Mouse (Mus musculus) Muller cell, postnatal 12 days (primary cell): ENCODE measurements around the gene Cactin.

ENCODE experiments used
- DNase-seq: peaks from one replicate; pipeline ENCODE4 v3.0.0-alpha.2; 2015; ENCODE audit errors: inconsistent ontology term

Cactin gene

DNA sequence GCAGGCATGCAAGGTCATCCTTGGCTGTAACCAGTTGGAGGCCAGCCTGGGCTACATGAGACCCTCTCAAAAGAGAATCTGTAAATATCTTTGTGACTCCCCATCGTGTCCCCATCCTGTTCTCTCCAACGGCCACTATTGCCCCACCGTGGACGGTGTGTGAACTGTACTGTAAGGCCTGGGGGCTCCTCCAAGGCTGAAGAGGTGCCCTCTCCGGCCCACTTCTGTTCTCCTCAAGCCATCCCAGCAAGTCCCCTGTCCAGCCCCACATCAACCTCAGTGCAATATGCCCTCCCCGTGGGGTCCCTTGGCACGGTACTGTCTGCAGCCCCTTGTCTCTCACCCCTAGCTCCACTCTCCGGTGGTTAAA is 1.6 kb upstream of the Cactin start:
- DNase-seq, result no peak

DNA sequence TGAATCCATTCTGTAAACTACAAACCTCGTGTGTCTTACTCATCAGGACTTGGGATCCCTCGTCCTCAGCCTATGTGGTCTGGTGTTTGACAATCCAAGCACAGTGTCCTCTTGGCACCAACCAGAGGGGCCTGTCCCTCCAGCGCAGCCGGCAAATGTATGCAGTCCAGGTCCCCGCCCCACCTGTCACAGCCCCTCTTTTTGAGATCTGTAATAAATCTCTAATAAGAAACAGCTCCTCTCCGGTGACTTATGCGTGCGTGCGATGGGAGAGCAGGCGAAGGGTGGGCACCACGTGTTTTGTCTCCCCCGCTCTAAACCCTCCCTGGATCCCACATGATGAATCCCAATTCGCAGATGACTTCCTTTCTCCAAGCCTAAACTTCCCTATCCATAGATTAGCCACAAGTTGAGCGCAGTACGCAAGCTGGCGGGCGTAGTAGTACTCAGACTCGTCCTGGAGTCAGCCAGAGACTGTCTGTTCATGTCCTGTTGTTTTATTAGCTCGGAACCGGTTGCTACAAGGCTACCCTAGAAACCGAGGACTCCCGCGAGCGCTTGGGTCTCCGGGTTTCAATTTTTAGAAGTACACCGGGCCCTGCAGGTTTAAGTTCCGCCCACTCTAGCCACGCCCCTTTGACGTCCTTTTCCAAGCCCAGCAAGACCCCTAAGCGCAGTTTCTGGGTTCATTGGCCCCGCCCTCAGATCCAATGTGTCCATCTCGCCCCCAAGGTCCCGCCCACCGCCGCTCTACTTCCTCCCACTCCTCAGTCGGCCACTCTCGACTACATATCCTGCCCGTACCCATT is 958 bp upstream of the Cactin start:
- DNase-seq, result no peak

DNA sequence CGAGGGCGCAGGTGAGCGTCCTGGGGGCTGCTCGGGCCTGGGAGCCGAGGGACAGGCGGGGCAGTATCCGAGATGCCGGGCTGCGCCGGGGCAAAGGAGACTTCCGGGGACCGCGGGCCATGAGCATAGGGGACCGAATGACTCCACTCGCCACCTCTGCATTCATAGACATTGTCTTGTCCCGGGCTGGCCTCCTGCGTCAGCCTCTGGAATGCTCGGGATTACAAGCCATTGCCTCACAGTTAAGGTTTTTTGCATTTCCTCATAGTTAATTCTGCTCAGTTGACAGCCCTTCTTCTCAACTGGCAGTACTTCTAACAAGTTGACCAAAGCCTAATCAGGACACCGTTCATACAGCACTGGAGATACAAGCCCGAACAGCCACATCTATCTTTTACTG is 533 bp downstream of the Cactin start:
- DNase-seq, result no peak

DNA sequence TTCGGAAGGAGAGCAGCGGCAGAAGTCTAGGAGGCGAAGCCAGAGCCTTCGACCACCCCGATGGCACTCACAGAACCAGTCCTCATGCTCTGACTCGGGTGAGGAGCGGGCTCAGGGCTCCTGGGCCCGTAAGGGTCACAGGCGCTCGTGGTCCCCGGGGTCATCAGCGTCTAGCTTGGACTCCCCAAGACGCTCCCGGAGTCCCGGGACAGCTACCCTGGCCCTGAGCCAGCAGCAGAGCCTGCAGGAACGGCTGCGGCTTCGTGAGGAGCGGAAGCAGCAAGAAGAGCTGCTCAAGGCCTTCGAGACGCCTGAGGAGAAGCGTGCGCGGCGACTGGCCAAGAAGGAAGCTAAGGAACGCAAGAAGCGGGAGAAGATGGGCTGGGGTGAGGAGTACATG is 1.5 kb downstream of the Cactin start:
- DNase-seq, result no peak

GRCm38 (mm10) chr10:81323141-81323775 is 2.4 kb downstream of the Cactin start:
- no peak for DNase-seq

- no peak for DNase-seq
Observed at GRCm38 (mm10) chr10:81323791-81324530, 3.1 kb downstream of the Cactin start.

DNA sequence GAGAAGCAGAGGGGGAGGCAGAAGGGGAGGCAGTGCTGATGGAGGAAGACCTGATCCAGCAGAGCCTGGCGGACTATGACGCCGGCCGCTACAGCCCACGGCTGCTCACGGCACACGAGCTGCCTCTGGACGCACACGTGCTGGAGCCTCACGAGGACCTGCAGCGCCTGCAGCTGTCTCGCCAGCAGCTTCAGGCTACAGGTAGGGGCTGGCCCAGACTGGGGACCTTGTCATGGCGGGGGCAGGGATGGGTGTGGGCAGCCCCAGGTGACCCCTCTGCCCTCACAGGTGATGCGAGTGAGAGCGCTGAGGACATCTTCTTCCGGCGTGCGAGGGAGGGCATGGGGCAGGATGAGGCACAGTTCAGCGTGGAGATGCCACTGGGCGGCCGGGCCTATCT is 4.3 kb downstream of the Cactin start:
- DNase-seq, result no peak

DNA sequence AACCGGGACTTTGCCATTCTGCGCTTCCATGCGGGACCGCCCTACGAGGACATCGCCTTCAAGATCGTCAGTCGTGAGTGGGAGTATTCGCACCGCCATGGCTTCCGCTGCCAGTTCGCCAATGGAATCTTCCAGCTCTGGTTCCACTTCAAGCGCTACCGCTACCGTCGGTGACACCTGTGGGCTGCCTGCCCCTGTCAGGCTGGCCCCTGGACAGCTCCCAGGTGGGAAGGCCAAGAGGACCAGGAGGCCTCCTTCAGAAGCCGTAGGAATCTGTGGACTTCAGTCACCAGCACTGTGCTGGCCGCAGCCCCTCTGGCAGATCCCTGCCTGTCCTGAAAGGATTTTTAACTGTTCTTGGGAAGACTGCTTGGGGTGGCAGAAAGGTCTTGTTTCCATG is 4.9 kb downstream of the Cactin start:
- no peak for DNase-seq

DNA sequence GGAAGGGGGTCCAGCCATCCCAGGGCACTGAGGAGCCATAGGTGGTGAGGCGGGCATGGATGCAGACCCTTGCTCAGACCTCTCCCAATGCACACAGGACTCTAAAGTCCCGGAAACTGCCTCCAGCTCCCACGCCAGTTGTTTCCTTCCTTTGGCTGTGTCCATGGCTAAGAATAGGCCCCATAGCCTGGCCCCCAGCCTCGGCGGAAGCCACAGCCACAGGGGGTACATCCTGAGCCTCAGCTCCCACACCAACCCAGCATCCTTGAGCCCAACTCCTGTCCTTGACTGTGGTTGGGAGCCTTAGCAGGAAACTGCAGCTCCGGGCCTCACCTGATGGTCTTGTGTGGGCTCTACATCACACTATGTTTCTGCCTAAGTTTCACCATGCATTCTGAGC is 6.0 kb downstream of the Cactin start:
- DNase-seq, result no peak

DNA sequence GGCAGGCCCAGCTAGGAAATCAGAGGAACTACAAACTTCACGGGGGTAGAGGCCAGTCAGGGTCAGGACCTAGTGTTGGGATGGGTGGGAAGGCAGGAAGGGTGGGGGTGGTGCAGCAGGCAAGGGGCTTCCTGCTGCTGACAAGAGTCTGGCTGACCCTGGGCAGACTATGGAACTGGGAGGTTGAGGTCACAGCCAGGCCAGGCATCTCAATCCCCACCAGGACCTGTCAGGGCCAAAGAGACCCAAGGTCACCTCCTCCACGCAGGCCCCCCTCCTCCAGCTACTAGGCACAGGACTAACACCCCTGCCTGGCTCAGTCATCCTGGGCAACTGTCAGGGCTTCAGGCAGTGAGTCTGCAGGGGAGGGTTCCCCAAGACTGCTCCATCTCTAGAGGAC is 7.1 kb downstream of the Cactin start:
- no peak for DNase-seq

DNA sequence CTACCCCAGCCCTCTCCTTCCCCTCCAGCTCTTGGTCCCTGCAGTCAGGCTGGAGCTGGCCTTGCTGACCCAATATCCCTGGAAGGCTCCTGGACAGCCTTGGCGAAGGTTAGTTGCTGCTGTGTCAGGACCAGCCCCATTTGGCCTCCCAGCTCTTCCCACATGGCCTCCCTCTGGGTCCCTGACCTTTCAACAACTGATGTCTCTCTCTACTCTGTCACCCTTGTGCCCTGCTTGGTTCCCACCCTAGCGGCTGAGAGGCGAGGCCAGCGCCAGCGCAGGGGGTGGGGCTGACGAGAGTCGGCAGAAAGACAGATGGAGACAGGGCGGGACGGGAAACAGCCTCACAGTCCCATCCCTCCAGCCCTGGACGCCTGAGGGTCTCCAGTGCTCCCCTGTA is 7.5 kb downstream of the Cactin start, which contains the start of gene Tbxa2r:
Tbxa2r (plus strand) TSS at position 346 of the 400 bp plus-strand sequence.
- no peak for DNase-seq

- DNase-seq, result peak; percentile 69
Observed at GRCm38 (mm10) chr10:81329194-81329975, 8.5 kb downstream of the Cactin start.

- no peak for DNase-seq
Observed at GRCm38 (mm10) chr10:81330007-81330406, 9.1 kb downstream of the Cactin start.

DNA sequence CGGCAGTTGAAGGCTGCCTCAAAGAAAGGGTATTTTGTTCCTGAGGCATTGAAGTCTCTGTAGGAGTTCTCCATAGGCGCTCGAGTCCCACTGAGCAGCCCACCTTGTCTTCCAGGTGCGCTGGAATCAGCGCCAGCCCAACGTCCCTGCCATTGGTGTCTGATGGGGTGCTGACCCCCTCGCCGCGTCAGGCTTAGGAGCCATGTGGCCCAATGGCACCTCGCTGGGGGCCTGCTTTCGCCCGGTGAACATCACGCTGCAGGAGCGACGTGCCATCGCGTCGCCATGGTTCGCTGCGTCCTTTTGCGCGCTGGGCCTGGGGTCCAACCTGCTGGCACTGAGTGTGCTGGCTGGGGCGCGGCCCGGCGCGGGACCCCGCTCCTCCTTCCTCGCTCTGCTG is 11.4 kb downstream of the Cactin start:
- no peak for DNase-seq

DNA sequence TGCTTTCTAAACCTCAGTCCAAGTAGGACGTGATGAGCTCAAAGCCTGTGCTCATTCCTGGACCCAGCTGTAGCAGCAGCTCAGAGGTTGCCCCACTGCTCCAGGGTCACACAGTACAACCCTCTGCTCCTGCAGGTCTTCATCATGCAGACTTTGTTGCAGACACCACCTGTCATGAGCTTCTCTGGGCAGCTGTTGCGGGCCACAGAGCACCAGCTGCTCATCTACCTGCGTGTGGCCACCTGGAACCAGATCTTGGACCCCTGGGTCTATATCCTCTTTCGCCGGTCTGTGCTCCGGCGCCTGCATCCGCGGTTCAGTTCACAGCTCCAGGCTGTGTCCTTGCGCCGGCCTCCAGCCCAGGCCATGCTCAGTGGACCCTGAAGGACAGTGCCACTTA is 13.4 kb downstream of the Cactin start:
- no peak for DNase-seq

DNA sequence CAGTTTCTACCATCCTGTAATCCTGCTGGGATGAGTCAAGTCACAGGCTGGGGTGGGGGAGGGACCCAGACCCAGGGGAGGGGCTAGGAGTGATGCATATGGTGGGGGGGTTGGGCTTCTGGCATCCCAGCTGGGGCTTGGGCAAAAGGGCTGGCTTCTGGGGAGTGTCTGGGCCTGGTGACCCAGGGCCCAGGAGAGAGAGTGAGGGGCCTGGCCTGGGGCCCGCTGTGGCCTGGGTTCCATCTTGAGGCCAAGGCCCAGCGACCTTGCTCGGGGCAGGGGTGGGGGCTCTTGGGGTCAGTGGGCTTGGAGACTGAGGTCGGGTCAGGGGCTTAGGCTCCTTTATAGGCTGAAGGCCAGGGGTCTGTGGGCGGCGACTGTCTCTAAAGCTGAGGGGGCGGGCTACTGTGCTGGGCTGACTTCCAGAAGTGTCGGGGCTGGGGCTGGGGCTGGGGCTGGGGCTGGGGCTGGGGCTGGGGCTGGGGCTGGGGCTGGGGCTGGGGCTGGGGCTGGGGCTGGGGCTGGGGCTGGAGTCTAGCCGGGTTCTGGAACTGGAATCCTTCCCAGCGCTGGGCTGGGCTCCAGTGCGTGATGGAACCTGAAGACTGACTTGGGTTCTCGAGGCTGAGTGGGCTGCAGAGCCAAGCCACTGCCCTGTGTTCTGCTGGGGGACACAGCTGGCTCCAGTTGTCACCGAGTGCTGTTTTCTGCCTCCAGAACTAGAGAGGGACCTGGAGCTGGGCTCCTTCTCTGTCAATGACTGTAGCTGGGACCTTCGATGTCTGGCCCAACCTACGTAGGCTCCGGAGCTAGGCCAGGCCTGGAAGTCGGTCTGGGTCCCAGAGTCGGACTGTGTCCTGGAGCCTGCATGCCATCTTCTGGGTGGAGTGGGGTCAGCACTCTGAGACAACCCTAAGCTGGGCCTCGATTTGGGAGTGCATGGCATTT is 14.8 kb downstream of the Cactin start:
- DNase-seq, result peak; percentile 60

DNA sequence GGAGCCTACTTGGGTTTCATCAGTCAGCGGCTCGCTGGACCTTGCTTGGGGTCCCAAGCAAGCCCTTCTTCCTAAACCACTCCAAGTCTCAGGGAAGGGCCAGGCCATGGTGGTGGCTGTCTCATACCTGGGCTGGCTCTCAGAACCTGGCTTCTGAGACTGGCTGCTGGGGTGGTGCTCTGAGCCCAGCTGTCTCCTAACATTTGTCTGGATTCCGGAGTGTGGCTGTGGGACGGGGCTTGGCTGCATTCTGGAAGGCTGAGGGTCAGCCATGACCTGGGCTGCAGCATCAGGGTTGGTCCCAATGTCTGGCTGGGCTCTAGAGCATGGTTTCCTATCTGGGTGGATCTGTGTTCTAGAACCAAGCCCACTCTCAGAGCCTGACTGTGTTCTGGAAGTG is 15.7 kb downstream of the Cactin start:
- no peak for DNase-seq

- DNase-seq, result no peak
Observed at GRCm38 (mm10) chr10:81340551-81341332, 19.8 kb downstream of the Cactin start.

GRCm38 (mm10) chr10:81341333-81341949 is 20.5 kb downstream of the Cactin start:
- DNase-seq, result peak; percentile 65
